Mouse (Mus musculus) limb, embryonic 14.5 days (tissue): Measurements from ENCODE around the gene Nr1h5. TPM values are rescaled to one million over a fixed set of nuclear protein-coding genes. Genes with fewer than 3 reads are reported as not detected.

Experiments
- ATAC-seq: fragments of 200-750 bp; cut with Nextera tagmentation; 2 replicates; pipeline ENCODE4 v1.8.0; 2017; ENCODE audit warnings: low read depth, moderate number of reproducible peaks, moderate TSS enrichment; ENCODE audit not compliant: low FRiP score
- DNase-seq: peaks from one replicate; pipeline ENCODE4 v3.0.0-alpha.2; 2015; ENCODE audit warnings: low spot score
- H3K27ac ChIP-seq: fragments of 300-500 bp; sonication (generic); replicated peaks from 2 replicates; pipeline ENCODE4 v1.5.1; 2014; ENCODE audit warnings: low read depth, mild to moderate bottlenecking, low read length, moderate library complexity, mixed read lengths
- H3K27me3 ChIP-seq: fragments of 300-500 bp; sonication (generic); 2 replicates; pipeline ENCODE4 v1.6.1; 2014; ENCODE audit warnings: low read length, mixed read lengths; ENCODE audit not compliant: control insufficient read depth, insufficient read depth
- H3K36me3 ChIP-seq: fragments of 300-500 bp; sonication (generic); 2 replicates; pipeline ENCODE4 v1.6.1; 2014; ENCODE audit warnings: mild to moderate bottlenecking, low read length, moderate library complexity, mixed read lengths; ENCODE audit not compliant: control insufficient read depth, insufficient read depth
- H3K4me1 ChIP-seq: fragments of 300-500 bp; sonication (generic); 2 replicates; pipeline ENCODE4 v1.6.1; 2014; ENCODE audit warnings: antibody characterized with exemption, low read length, mixed read lengths; ENCODE audit not compliant: control insufficient read depth, insufficient read depth
- H3K4me2 ChIP-seq: fragments of 300-500 bp; sonication (generic); replicated peaks from 2 replicates; pipeline ENCODE4 v1.6.1; 2014; ENCODE audit warnings: low read depth, mild to moderate bottlenecking, low read length, moderate library complexity; ENCODE audit not compliant: severe bottlenecking
- H3K4me3 ChIP-seq: fragments of 300-500 bp; sonication (generic); replicated peaks from 2 replicates; pipeline ENCODE4 v1.5.1; 2014; ENCODE audit warnings: low read length
- H3K9ac ChIP-seq: fragments of 300-500 bp; sonication (generic); 2 replicates; pipeline ENCODE4 v1.6.1; 2014; ENCODE audit warnings: mild to moderate bottlenecking, low read depth, low read length, moderate library complexity; ENCODE audit not compliant: severe bottlenecking
- H3K9me3 ChIP-seq: fragments of 300-500 bp; sonication (generic); 2 replicates; pipeline ENCODE4 v1.6.1; 2016; ENCODE audit warnings: low read length; ENCODE audit not compliant: control insufficient read depth
- POLR2A ChIP-seq: fragments of 200-500 bp; IDR thresholded peaks from 2 replicates; pipeline ENCODE4 v1.8.0; 2012; ENCODE audit warnings: inconsistent platforms, mild to moderate bottlenecking, moderate library complexity, borderline replicate concordance; ENCODE audit not compliant: insufficient read depth, insufficient read length; ENCODE audit errors: extremely low read depth
- WGBS: fragments of 180-500 bp; shearing (Covaris S2); extraction: QIAGEN DNeasy Blood & Tissue Kit; methylation state at CpG from one replicate; pipeline ENCODE4 v1.1.7; 2014; 5-methylcytosine and 5-hydroxymethylcytosine counted together
- polyA plus RNA-seq, 2 experiments: library from polyadenylated mRNA; depleted of rRNA in 1 of 2; stranded (reverse) in 1 of 2; unstranded in 1 of 2; fragments of >200 nt; fragmentation: Nextera tagmentation in 1 of 2; extraction: Ambion mirVana in 1 of 2; gene quantifications; 2 replicates each; pipeline versions ENCODE4 v1.2.1 to v1.2.3; 2012 to 2014

Gene Nr1h5
- 0.08 TPM in 2 replicates for polyA plus RNA-seq (2012; rRNA removed)
- polyA plus RNA-seq (2014; fragmentation: Nextera tagmentation; extraction: Ambion mirVana), result 0.23 TPM in 1 of 2 replicates, not detected in the other

DNA sequence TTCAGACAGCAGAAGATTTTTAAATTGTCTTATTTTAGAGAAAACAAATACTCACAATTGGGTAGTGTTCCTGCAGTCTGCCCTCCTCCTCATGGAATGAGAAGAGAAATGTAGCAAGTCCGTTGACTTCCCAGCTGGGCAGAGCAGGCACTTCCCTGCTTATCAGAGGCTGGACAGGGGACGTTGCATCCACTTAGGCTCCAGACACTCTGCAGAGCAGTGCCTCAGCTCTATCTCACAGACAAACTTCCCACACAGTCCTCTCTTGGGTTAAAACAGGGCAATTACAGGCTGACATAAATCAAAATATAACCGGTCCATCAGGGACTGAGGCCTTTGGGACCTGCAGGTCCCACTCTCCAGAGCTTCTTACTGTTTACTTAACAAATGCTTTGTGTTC lies at the start of gene Nr1h5:
Gene Nr1h5 (minus strand): TSS at position 101 of the 400 bp plus-strand sequence.
- DNase-seq (no peak), ATAC-seq (no peak)
- no peaks in the 10 kb centered on the region for H3K9me3 ChIP-seq
- no peaks in the 10 kb centered on the region for H3K36me3 ChIP-seq
- H3K27ac ChIP-seq, result no peak within 1 kb of the TSS
- WGBS, result 28% methylated on average over 3 of the region's 3 CpGs
- no peak for TF ChIP-seq POLR2A
- H3K9ac ChIP-seq, result no peak within 1 kb of the TSS
- H3K4me1 ChIP-seq, result no peaks in the 10 kb centered on the region
- H3K4me3 ChIP-seq, result no peak within 1 kb of the TSS
- H3K27me3 ChIP-seq, result no peaks in the 10 kb centered on the region
- no peak within 1 kb of the TSS for H3K4me2 ChIP-seq

GRCm38 (mm10) chr3:103001595-103001994 lies 37.7 kb upstream of the Nr1h5 start:
- no peak for TF ChIP-seq POLR2A
- H3K27ac ChIP-seq, result no peak overlapping the region
- ATAC-seq, result no peak
- no peak overlapping the region for H3K4me3 ChIP-seq
- H3K4me1 ChIP-seq, result peaks cover 5% of the 10 kb centered on the region
- H3K36me3 ChIP-seq, result peaks cover 63% of the 10 kb centered on the region
- no peaks in the 10 kb centered on the region for H3K9me3 ChIP-seq
- H3K4me2 ChIP-seq, result no peak overlapping the region
- no peak overlapping the region for H3K9ac ChIP-seq
- H3K27me3 ChIP-seq, result no peaks in the 10 kb centered on the region
- WGBS, result 97% methylated on average over 7 of the region's 7 CpGs
- no peak for DNase-seq

DNA sequence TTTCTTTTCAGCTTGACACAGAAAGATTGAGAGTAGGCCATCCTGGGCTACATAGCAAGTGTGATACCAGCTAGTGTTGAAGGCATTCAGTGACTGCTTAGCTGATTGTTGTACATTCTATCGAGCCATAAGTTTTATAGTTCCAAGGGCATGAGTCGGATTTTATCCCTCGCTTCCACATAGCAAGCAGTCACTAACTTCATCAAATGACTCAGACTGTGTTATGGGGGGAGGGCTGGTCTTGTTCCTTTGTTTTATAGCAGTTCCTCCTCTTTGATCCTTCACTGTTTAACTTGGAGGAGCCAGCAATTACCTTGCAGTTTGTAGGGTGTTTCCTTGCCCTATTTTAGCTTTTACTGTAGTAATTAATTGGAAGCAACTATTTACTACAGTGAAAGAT lies 33.7 kb upstream of the Nr1h5 start:
- Histone ChIP-seq H3K9ac (no peak overlapping the region), H3K4me3 (no peak overlapping the region), H3K4me2 (no peak overlapping the region), H3K27me3 (no peaks in the 10 kb centered on the region), H3K4me1 (peaks cover 12% of the 10 kb centered on the region), H3K36me3 (peaks cover 41% of the 10 kb centered on the region), H3K9me3 (no peaks in the 10 kb centered on the region), H3K27ac (no peak overlapping the region)
- TF ChIP-seq POLR2A, result no peak
- 50% methylated on average over 3 of the region's 3 CpGs for WGBS
- no peak for DNase-seq
- no peak for ATAC-seq

- 46% methylated on average over 10 of the region's 10 CpGs for whole genome bisulfite sequencing
- ATAC-seq, result no peak
- no peak overlapping the region for H3K27ac ChIP-seq
- H3K4me3 ChIP-seq, result peak overlapping the region; percentile 76; the same call in 1 of the 2 replicates
- no peaks in the 10 kb centered on the region for H3K9me3 ChIP-seq
- H3K4me1 ChIP-seq, result peaks cover 12% of the 10 kb centered on the region
- peaks cover 36% of the 10 kb centered on the region for H3K36me3 ChIP-seq
- no peak overlapping the region for H3K4me2 ChIP-seq
- no peak for DNase-seq
- H3K27me3 ChIP-seq, result no peaks in the 10 kb centered on the region
- no peak overlapping the region for H3K9ac ChIP-seq
- TF ChIP-seq POLR2A, result no peak
Measured at GRCm38 (mm10) chr3:102997036-102997435, 33.1 kb upstream of the Nr1h5 start.

DNA sequence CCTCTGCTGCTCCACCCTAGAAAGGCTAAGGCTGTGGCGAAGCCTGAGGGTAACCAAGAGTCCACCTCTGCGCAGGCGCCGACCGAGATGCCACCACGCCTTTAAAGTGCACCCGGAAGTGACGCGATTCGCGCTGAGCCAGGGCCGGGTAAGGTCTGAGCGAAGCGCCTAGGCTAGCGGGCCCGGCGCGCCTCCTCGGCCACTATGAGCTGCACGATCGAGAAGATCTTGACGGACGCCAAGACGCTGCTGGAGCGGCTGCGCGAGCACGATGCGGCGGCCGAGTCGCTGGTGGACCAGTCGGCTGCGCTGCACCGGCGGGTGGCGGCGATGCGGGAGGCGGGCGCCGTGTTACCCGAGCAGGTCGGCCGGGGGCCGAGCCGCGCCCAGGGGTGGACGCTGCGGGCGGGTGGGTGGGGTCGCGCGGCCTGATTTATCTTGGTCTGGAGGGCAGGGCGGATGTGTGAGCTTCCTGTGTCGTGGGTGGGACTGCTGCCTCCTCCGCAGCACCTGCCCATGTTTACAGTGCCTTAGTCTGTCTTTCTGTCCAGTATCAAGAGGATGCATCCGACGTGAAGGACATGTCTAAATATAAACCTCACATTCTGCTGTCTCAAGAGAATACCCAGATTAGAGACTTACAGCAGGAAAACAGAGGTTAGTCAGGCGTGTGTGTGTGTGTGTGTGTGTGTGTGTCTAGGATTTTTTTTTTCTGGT lies 31.8 kb upstream of the Nr1h5 start, which contains the start of gene Sike1:
Gene Sike1 (plus strand): TSS at position 104 of the 717 bp plus-strand sequence.
- H3K36me3 ChIP-seq, result peaks cover 25% of the 10 kb centered on the region
- WGBS, result 1% methylated on average over 32 of the region's 60 CpGs
- peak within 1 kb of the TSS; percentile 76 for H3K4me3 ChIP-seq
- DNase-seq (peak; percentile 89), ATAC-seq (peak; percentile 97)
- TF ChIP-seq POLR2A, result peak; percentile 82; the same call in 1 of the 2 replicates
- H3K4me2 ChIP-seq, result peak within 1 kb of the TSS; percentile 68
- H3K9ac ChIP-seq, result peak within 1 kb of the TSS; percentile 88
- peaks cover 12% of the 10 kb centered on the region for H3K4me1 ChIP-seq
- peak within 1 kb of the TSS; percentile 90 for H3K27ac ChIP-seq
- no peaks in the 10 kb centered on the region for H3K9me3 ChIP-seq
- H3K27me3 ChIP-seq, result no peaks in the 10 kb centered on the region
